Mouse (Mus musculus): ENCODE measurements around the gene Selenom.

DNA sequence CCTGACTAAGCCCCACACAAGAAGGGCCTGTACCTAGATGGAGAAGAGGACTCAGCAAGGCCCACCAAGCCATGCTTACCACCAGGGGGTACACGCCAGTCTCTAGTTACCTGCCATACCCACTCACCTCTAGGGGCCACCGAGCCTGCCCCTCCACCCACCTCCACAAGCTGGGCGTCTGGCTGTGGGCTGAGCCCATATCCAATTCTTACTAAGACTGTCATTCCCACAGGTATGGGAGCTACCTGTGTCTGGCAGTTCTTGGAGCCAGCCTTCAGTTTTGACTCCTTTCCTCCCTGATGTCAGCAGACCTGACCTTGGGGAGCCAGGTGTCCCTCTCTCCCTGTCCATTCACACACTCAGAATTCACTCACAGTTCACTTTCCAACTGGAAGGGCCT, 23.2 kb downstream of the Selenom start:
- TF ChIP-seq CTCF (conservative IDR thresholded peaks at IDR 0.05; ENCODE audit: low read length) (no peak), NANOG (IDR thresholded peaks at IDR 0.05; ENCODE audit: borderline replicate concordance, low read length) (no peak)

Data from E14TG2a.4 (cell line).